In the genomic region with DNA sequence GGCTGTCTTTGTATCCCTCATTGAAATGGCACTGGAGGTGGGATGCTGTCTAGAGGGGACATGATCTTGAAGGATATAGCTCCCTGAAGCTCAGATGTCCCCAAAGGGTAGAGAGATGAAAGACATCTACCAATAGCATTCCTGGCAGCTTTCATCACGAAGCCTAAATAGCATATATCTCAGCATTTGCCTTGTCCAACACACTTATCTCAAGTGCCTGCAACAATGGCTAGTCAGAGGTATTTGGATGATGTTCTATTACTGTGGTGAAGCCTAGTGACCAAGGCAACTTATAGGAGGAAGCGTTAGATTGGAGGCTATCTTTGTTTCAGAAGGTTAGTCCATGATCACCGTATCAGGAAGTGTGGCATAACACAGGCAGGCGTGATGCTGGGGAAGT, we compare ENCODE assay signal across 16 mouse cellular contexts.
"Had no signal": no experiment of that assay in that cellular context is flagged by ENCODE, and none has a peak within 500 bp of the region (broad histone marks: within the 10 kb centered on the region; RNA-seq: fewer than 3 reads in every experiment).

No protein-coding gene starts in this region.

- H3K9me3 ChIP-seq: limb, embryonic 12.5 days; liver, embryonic 13.5 days; lung, embryonic 15.5 days; neural tube, embryonic 15.5 days had no signal

- H3K9ac ChIP-seq: limb, embryonic 12.5 days; liver, embryonic 13.5 days; liver, postnatal 0 days; lung, embryonic 15.5 days; neural tube, embryonic 15.5 days had no signal

- DNase-seq: kidney, adult 9 months; kidney, postnatal 36 days; layer of hippocampus, adult 9-11 months; liver; liver, embryonic 13.5 days; liver, postnatal 0 days; lung, postnatal 14 days; midbrain, embryonic 14.5 days; right cerebral cortex, adult 18-20 months; right cerebral cortex, postnatal 25 days; thymus, postnatal 36 days had no signal

- H3K27me3 ChIP-seq: limb, embryonic 12.5 days; liver, embryonic 13.5 days; lung, embryonic 15.5 days had no signal

- H3K36me3 ChIP-seq: limb, embryonic 12.5 days; liver, embryonic 13.5 days; lung, embryonic 15.5 days; neural tube, embryonic 15.5 days had no signal

- ATAC-seq: liver, postnatal 0 days had no signal

- H3K4me3 ChIP-seq: limb, embryonic 12.5 days; liver, embryonic 13.5 days; lung, embryonic 15.5 days; myocyte; neural tube, embryonic 15.5 days had no signal

- H3K4me2 ChIP-seq: limb, embryonic 12.5 days; liver, embryonic 13.5 days; lung, embryonic 15.5 days; neural tube, embryonic 15.5 days had no signal

- H3K27ac ChIP-seq: limb, embryonic 12.5 days; liver, embryonic 13.5 days; lung, embryonic 15.5 days; macrophage; neural tube, embryonic 15.5 days had no signal
